Mouse (Mus musculus): ENCODE data around the gene Naa60. TPM values are rescaled to one million over a fixed set of nuclear protein-coding genes. Genes with fewer than 3 reads are reported as not detected.
A peak's percentile ranks its signal among the peaks of the same experiment; 100 is the strongest.

Gene Naa60
- polyA plus RNA-seq (2014; fragmentation: Nextera tagmentation; extraction: Ambion mirVana), result 39.0 and 40.2 TPM in 2 replicates

DNA sequence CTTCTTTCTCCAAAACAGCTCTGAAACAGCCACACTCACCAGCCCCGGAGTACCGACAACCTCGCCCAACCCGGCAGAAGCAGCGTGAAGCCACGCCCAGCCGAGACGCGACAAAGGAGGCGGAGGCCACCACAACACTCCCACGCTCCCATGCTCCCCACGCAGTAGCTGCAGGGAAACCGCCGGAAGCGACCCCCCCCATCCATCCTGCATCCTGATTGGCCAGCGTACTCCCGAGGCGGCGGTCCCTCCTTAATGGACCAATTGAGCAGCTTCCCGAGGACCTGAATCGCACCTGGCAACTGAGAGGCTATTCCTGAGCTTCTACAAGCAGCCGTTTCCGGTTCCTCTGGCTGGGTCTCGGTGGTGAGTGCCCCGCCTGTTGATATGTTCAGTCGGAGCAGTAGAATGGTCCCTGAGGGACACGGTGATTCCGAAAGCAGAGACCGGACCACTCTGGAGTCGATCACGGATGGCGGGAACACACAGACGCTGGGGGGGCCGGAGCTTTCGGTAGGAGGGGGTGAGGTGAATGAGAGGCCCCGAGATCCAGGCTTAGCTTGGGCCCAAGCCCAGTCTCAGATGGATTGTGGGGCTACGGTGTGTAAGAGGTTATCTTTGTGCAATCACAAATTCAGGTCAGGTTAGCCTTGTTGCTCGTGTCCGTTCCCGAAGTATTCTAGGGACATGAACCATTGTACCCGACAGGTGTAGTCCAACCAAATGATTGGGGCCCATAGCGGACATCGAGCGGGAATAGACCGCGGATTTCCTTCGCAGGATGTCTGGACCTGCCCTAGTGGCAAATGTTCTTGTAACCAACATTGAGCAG is at the start of gene Naa60:
Gene Naa60 (plus strand): TSS at position 160 of the 832 bp plus-strand sequence.
- no peaks in the 10 kb centered on the region for H3K9me3 ChIP-seq (ENCODE audit: control insufficient read depth, low read length)
- peaks cover 30% of the 10 kb centered on the region for H3K36me3 ChIP-seq (ENCODE audit: control insufficient read depth, insufficient read depth, low read length)
- 5% methylated on average over 47 of the region's 47 CpGs for WGBS
- no peaks in the 10 kb centered on the region for H3K27me3 ChIP-seq (ENCODE audit: control insufficient read depth, insufficient read depth, low read length)
- peak; percentile 98 for ATAC-seq (ENCODE audit: insufficient number of reproducible peaks, insufficient read depth, low FRiP score, low read depth)
- H3K4me3 ChIP-seq (ENCODE audit: control insufficient read depth in 1 of 2, insufficient read depth in 1 of 2, low read depth in 1 of 2, low read length in 2 of 2), result peak within 1 kb of the TSS; percentile 63 to 85
- peaks cover 3 to 10% of the 10 kb centered on the region in 2 experiments; a peak in 3 of 4 replicates for H3K4me1 ChIP-seq (ENCODE audit: control insufficient read depth in 2 of 2, insufficient read depth in 2 of 2, low read length in 2 of 2)
- H3K4me2 ChIP-seq (ENCODE audit: low read length), result peak within 1 kb of the TSS; percentile 93
- peak within 1 kb of the TSS; percentile 81 for H3K9ac ChIP-seq (ENCODE audit: low read length)
- H3K27ac ChIP-seq (replicated peaks in 1 of 2; ENCODE audit: control insufficient read depth in 1 of 2, insufficient read depth in 1 of 2, low read depth in 2 of 2, low read length in 2 of 2), result peak within 1 kb of the TSS; percentile 58 to 61

DNA sequence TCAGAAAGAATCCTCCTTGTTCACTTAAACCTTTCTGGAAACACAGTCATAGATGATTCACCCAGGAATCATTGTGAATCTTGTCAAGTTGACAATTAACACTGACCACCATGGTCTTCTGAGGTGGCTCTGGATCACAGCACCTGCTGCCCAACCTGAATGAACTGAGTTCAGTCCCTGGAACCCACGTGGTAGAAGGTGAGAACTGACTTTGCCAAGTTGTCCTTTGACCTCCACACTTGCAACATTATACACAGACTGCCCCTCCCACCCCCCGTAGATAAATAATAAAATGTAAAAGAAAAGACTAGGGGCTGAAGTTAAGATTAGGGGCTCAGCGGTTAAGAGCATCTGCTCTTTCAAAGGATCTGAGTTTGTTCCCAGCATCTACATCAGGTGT is 44.2 kb upstream of the Naa60 start:
- no peaks in the 10 kb centered on the region for H3K27me3 ChIP-seq (ENCODE audit: control insufficient read depth, insufficient read depth, low read length)
- no peaks in the 10 kb centered on the region for H3K9me3 ChIP-seq (ENCODE audit: control insufficient read depth, low read length)
- no peak overlapping the region for H3K27ac ChIP-seq (replicated peaks in 1 of 2; ENCODE audit: control insufficient read depth in 1 of 2, insufficient read depth in 1 of 2, low read depth in 2 of 2, low read length in 2 of 2)
- 53% methylated on average over 3 of the region's 3 CpGs for WGBS
- no peaks in the 10 kb centered on the region for H3K36me3 ChIP-seq (ENCODE audit: control insufficient read depth, insufficient read depth, low read length)
- no peak overlapping the region for H3K4me2 ChIP-seq (ENCODE audit: low read length)
- no peak overlapping the region for H3K4me3 ChIP-seq (ENCODE audit: control insufficient read depth in 1 of 2, insufficient read depth in 1 of 2, low read depth in 1 of 2, low read length in 2 of 2)
- H3K4me1 ChIP-seq (ENCODE audit: control insufficient read depth in 2 of 2, insufficient read depth in 2 of 2, low read length in 2 of 2), result no peaks in the 10 kb centered on the region; a peak in 1 of 4 replicates
- ATAC-seq (ENCODE audit: insufficient number of reproducible peaks, insufficient read depth, low FRiP score, low read depth), result no peak
- H3K9ac ChIP-seq (ENCODE audit: low read length), result no peak overlapping the region

DNA sequence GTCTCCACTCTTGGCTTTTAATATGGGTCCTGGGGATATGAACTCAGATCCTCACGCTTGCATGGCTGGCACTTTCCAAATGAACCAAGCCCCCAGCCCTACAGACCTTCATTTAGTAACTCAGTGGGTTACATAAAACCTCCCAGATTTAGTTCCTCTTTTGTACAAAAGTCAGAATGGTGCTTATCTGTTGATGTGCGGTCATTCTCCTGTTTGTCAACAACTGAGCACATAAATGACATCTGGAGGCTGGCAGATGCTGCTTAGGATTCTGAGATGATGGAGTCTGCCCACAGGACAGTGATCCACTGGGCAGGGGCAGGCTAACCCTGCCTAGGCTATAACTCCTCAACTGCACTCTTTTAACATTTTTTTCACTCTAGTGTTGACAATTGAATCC is 42.4 kb upstream of the Naa60 start:
- H3K27me3 ChIP-seq (ENCODE audit: control insufficient read depth, insufficient read depth, low read length), result no peaks in the 10 kb centered on the region
- H3K4me2 ChIP-seq (ENCODE audit: low read length), result no peak overlapping the region
- ATAC-seq (ENCODE audit: insufficient number of reproducible peaks, insufficient read depth, low FRiP score, low read depth), result no peak
- no peaks in the 10 kb centered on the region; a peak in 1 of 4 replicates for H3K4me1 ChIP-seq (ENCODE audit: control insufficient read depth in 2 of 2, insufficient read depth in 2 of 2, low read length in 2 of 2)
- H3K9ac ChIP-seq (ENCODE audit: low read length), result no peak overlapping the region
- H3K27ac ChIP-seq (replicated peaks in 1 of 2; ENCODE audit: control insufficient read depth in 1 of 2, insufficient read depth in 1 of 2, low read depth in 2 of 2, low read length in 2 of 2), result no peak overlapping the region
- H3K36me3 ChIP-seq (ENCODE audit: control insufficient read depth, insufficient read depth, low read length), result no peaks in the 10 kb centered on the region
- WGBS, result 84% methylated on average over 2 of the region's 2 CpGs
- no peak overlapping the region for H3K4me3 ChIP-seq (ENCODE audit: control insufficient read depth in 1 of 2, insufficient read depth in 1 of 2, low read depth in 1 of 2, low read length in 2 of 2)
- H3K9me3 ChIP-seq (ENCODE audit: control insufficient read depth, low read length), result no peaks in the 10 kb centered on the region

DNA sequence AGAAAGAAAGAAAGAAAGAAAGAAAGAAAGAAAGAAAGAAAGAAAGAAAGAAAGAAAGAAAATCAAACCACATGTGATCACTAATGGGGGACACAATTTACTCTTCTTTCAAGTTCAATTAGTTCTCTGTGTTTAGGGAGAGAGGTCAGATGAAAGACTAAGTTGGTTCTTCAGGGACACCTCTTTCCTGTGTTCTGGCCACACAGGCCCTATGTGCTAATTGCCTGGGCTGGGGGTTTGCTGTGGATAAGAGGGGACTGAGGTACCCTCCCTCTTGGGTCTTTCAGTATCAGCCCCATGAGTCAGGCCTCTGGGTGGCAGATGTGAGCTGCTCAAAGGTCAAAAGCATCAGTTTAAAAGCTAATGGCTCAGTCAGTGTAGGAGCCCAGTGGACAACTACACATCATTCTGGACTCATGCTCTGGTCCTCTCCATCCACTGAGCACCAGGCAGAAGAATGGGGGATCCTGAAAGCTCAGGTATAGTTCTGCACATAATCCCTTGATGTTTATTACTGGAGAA is 41.5 kb upstream of the Naa60 start, which contains the start of gene Olfr15:
Gene Olfr15 (plus strand): TSS at position 291 of the 522 bp plus-strand sequence.
- ATAC-seq (ENCODE audit: insufficient number of reproducible peaks, insufficient read depth, low FRiP score, low read depth), result no peak
- H3K27me3 ChIP-seq (ENCODE audit: control insufficient read depth, insufficient read depth, low read length), result no peaks in the 10 kb centered on the region
- no peaks in the 10 kb centered on the region; a peak in 1 of 4 replicates for H3K4me1 ChIP-seq (ENCODE audit: control insufficient read depth in 2 of 2, insufficient read depth in 2 of 2, low read length in 2 of 2)
- no peak within 1 kb of the TSS for H3K9ac ChIP-seq (ENCODE audit: low read length)
- no peaks in the 10 kb centered on the region for H3K36me3 ChIP-seq (ENCODE audit: control insufficient read depth, insufficient read depth, low read length)
- H3K27ac ChIP-seq (replicated peaks in 1 of 2; ENCODE audit: control insufficient read depth in 1 of 2, insufficient read depth in 1 of 2, low read depth in 2 of 2, low read length in 2 of 2), result no peak within 1 kb of the TSS
- no peak within 1 kb of the TSS for H3K4me2 ChIP-seq (ENCODE audit: low read length)
- H3K4me3 ChIP-seq (ENCODE audit: control insufficient read depth in 1 of 2, insufficient read depth in 1 of 2, low read depth in 1 of 2, low read length in 2 of 2), result no peak within 1 kb of the TSS
- no peaks in the 10 kb centered on the region for H3K9me3 ChIP-seq (ENCODE audit: control insufficient read depth, low read length)

DNA sequence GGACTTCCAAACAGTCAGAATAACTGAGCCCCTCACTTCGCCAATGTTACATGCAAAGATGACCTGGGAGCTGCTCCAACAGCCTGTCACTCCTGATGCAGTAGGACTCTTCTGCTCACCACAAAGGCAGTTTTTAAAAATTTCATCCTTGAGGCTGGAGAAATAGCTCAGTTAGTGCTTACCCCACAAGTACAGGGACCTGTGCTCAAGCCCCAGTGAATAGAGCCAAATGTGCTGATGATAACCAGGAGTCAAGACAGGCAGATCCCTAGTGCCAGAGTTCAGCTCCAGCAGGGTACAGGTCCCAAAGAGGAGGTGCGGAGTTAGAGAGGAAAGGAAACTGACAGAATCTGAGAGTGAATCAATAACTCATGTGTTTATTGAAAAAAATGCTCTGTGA is 36.7 kb upstream of the Naa60 start:
- Histone ChIP-seq H3K4me2 (ENCODE audit: low read length) (no peak overlapping the region), H3K27ac (replicated peaks in 1 of 2; ENCODE audit: control insufficient read depth in 1 of 2, insufficient read depth in 1 of 2, low read depth in 2 of 2, low read length in 2 of 2) (no peak overlapping the region), H3K4me1 (ENCODE audit: control insufficient read depth in 2 of 2, insufficient read depth in 2 of 2, low read length in 2 of 2) (no peaks in the 10 kb centered on the region; a peak in 1 of 4 replicates), H3K27me3 (ENCODE audit: control insufficient read depth, insufficient read depth, low read length) (no peaks in the 10 kb centered on the region), H3K4me3 (ENCODE audit: control insufficient read depth in 1 of 2, insufficient read depth in 1 of 2, low read depth in 1 of 2, low read length in 2 of 2) (no peak overlapping the region), H3K36me3 (ENCODE audit: control insufficient read depth, insufficient read depth, low read length) (no peaks in the 10 kb centered on the region), H3K9me3 (ENCODE audit: control insufficient read depth, low read length) (no peaks in the 10 kb centered on the region), H3K9ac (ENCODE audit: low read length) (no peak overlapping the region)
- WGBS, result 73% methylated on average over 2 of the region's 2 CpGs
- no peak for ATAC-seq (ENCODE audit: insufficient number of reproducible peaks, insufficient read depth, low FRiP score, low read depth)

DNA sequence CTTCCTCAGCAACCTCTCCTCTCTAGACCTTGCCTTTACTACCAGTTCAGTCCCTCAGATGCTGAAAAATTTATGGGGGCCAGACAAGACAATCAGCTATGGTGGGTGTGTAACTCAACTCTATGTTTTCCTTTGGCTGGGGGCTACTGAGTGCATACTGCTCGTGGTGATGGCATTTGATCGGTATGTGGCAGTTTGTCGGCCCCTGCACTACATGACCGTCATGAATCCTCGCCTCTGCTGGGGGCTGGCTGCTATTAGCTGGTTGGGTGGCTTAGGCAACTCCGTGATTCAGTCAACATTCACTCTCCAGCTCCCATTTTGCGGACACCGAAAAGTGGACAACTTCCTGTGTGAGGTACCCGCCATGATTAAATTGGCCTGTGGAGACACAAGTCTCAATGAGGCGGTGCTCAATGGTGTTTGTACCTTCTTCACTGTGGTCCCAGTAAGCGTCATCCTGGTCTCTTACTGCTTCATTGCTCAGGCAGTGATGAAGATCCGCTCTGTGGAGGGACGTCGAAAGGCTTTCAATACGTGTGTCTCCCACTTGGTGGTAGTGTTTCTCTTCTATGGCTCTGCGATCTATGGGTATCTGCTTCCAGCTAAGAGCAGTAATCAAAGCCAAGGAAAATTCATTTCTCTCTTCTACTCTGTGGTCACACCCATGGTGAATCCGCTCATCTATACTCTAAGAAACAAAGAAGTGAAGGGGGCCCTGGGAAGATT is 32.9 kb upstream of the Naa60 start:
- WGBS, result 44% methylated on average over 17 of the region's 17 CpGs
- Histone ChIP-seq H3K4me3 (ENCODE audit: control insufficient read depth in 1 of 2, insufficient read depth in 1 of 2, low read depth in 1 of 2, low read length in 2 of 2) (no peak overlapping the region), H3K4me1 (ENCODE audit: control insufficient read depth in 2 of 2, insufficient read depth in 2 of 2, low read length in 2 of 2) (no peaks in the 10 kb centered on the region), H3K9me3 (ENCODE audit: control insufficient read depth, low read length) (no peaks in the 10 kb centered on the region), H3K9ac (ENCODE audit: low read length) (no peak overlapping the region), H3K36me3 (ENCODE audit: control insufficient read depth, insufficient read depth, low read length) (no peaks in the 10 kb centered on the region), H3K27me3 (ENCODE audit: control insufficient read depth, insufficient read depth, low read length) (no peaks in the 10 kb centered on the region), H3K27ac (replicated peaks in 1 of 2; ENCODE audit: control insufficient read depth in 1 of 2, insufficient read depth in 1 of 2, low read depth in 2 of 2, low read length in 2 of 2) (no peak overlapping the region), H3K4me2 (ENCODE audit: low read length) (no peak overlapping the region)
- ATAC-seq (ENCODE audit: insufficient number of reproducible peaks, insufficient read depth, low FRiP score, low read depth), result no peak

DNA sequence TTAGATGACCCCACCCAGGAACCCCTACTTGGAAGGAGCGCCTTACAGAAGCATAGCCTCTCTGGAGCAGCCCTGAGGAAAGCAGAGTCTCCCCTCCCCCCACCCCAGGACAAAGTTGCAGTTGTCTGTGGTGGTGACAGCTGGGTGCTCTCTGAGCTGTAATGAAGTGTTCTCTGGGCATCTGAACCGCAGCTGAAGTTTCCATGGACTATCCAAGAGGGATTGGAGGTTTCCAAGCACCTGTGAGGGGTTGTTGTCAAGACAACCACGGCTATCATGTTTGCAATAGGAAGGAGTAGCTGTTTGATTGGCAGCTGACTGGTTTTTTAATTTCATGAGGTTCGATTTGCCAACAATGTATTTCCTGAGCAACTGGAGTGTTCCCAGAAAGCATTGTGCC is 29.2 kb upstream of the Naa60 start:
- WGBS, result 29% methylated on average over 4 of the region's 4 CpGs
- no peak for ATAC-seq (ENCODE audit: insufficient number of reproducible peaks, insufficient read depth, low FRiP score, low read depth)
- peaks cover 6% of the 10 kb centered on the region in 2 experiments; a peak in 3 of 4 replicates for H3K4me1 ChIP-seq (ENCODE audit: control insufficient read depth in 2 of 2, insufficient read depth in 2 of 2, low read length in 2 of 2)
- H3K4me2 ChIP-seq (ENCODE audit: low read length), result no peak overlapping the region
- no peaks in the 10 kb centered on the region for H3K9me3 ChIP-seq (ENCODE audit: control insufficient read depth, low read length)
- H3K27me3 ChIP-seq (ENCODE audit: control insufficient read depth, insufficient read depth, low read length), result no peaks in the 10 kb centered on the region
- H3K27ac ChIP-seq (replicated peaks in 1 of 2; ENCODE audit: control insufficient read depth in 1 of 2, insufficient read depth in 1 of 2, low read depth in 2 of 2, low read length in 2 of 2), result no peak overlapping the region
- H3K4me3 ChIP-seq (ENCODE audit: control insufficient read depth in 1 of 2, insufficient read depth in 1 of 2, low read depth in 1 of 2, low read length in 2 of 2), result no peak overlapping the region
- no peaks in the 10 kb centered on the region for H3K36me3 ChIP-seq (ENCODE audit: control insufficient read depth, insufficient read depth, low read length)
- H3K9ac ChIP-seq (ENCODE audit: low read length), result no peak overlapping the region

Measured in heart, embryonic 14.5 days (tissue).